Mouse (Mus musculus) liver, embryonic 14.5 days (tissue): ENCODE measurements around the gene Rgs19.

ENCODE experiments used
- CTCF ChIP-seq: IDR thresholded peaks from 2 replicates; pipeline ENCODE4 v1.5.1; 2016; ENCODE audit warnings: antibody characterized with exemption, low read depth, control low read depth
- EP300 ChIP-seq: IDR thresholded peaks from 2 replicates; pipeline ENCODE4 v1.6.1; 2016; ENCODE audit warnings: antibody characterized with exemption, low read depth

GRCm38 (mm10) chr2:181657441-181657840 is 36.3 kb downstream of the Rgs19 start:
- TF ChIP-seq EP300 = no peak
- no peak for TF ChIP-seq CTCF
